8 mouse cellular contexts compared by ENCODE assay signal in genomic region chr14:78590335-78590734, GRCm38 (mm10). TPM values are rescaled to one million over a fixed set of nuclear protein-coding genes. Genes with fewer than 3 reads are reported as not detected.
DNase-seq lines count a peak whose midpoint lies in the region; ATAC-seq and TF ChIP-seq lines count a peak whose summit lies in the region.

No protein-coding gene starts in this region.

- no peak for ATAC-seq in limb, embryonic 14.5 days (ENCODE audit: low FRiP score, low read depth)

- no peaks in the 10 kb centered on the region for H3K9me3 ChIP-seq in E14TG2a.4 (ENCODE audit: low read length)
- no peaks in the 10 kb centered on the region for H3K9me3 ChIP-seq in limb, embryonic 14.5 days (ENCODE audit: control insufficient read depth, low read length)

- WGBS in limb, embryonic 14.5 days, result 9% methylated on average over 2 of the region's 2 CpGs

- no peak for TF ChIP-seq POLR2A in limb, embryonic 14.5 days (IDR thresholded peaks at IDR 0.05; ENCODE audit: borderline replicate concordance, extremely low read depth, insufficient read depth, insufficient read length)

- no peak overlapping the region for H3K27ac ChIP-seq in limb, embryonic 14.5 days (replicated peaks; ENCODE audit: low read depth, low read length)

- intact Hi-C loops in heart, postnatal 10 days (cut with DNase I), result no loop called here
- intact Hi-C loops in heart, postnatal 25 days (cut with DNase I), result no loop called here

- no peak overlapping the region for H3K9ac ChIP-seq in limb, embryonic 14.5 days (ENCODE audit: low read depth, low read length, severe bottlenecking)

- no peaks in the 10 kb centered on the region for H3K4me1 ChIP-seq in E14TG2a.4 (replicated peaks; ENCODE audit: low read depth, low read length)
- H3K4me1 ChIP-seq in limb, embryonic 14.5 days (ENCODE audit: control insufficient read depth, insufficient read depth, low read length), result no peaks in the 10 kb centered on the region

- no peak overlapping the region for H3K4me3 ChIP-seq in E14TG2a.4 (replicated peaks; ENCODE audit: low read length)
- H3K4me3 ChIP-seq in limb, embryonic 14.5 days (replicated peaks; ENCODE audit: low read length), result no peak overlapping the region

- peak; percentile 35 to 53 for DNase-seq in heart, postnatal 10 days
- DNase-seq in heart, postnatal 25 days (ENCODE audit: low spot score), result no peak
- DNase-seq in cerebellum, adult 8-10 months, result peak; percentile 26
- DNase-seq in frontal cortex, postnatal 10 days (ENCODE audit: low spot score in 2 of 2), result peak; percentile 35 to 36
- peak; percentile 56 for DNase-seq in limb, embryonic 14.5 days (ENCODE audit: low spot score)
- peak; percentile 80 for DNase-seq in retina, embryonic 14.5 days (ENCODE audit: low spot score)
- DNase-seq in gastrocnemius, adult 8-10 months (ENCODE audit: low spot score in 2 of 2), result no peak

- peaks cover 63% of the 10 kb centered on the region for H3K36me3 ChIP-seq in E14TG2a.4 (ENCODE audit: insufficient read depth, low read length)
- H3K36me3 ChIP-seq in limb, embryonic 14.5 days (ENCODE audit: control insufficient read depth, insufficient read depth, low read length), result peaks cover 18% of the 10 kb centered on the region

- no peak overlapping the region for H3K4me2 ChIP-seq in limb, embryonic 14.5 days (replicated peaks; ENCODE audit: low read depth, low read length, severe bottlenecking)

- H3K27me3 ChIP-seq in E14TG2a.4 (ENCODE audit: insufficient read depth, low read length), result no peaks in the 10 kb centered on the region
- no peaks in the 10 kb centered on the region for H3K27me3 ChIP-seq in limb, embryonic 14.5 days (ENCODE audit: control insufficient read depth, insufficient read depth, low read length)

- peak; percentile 65 for TF ChIP-seq CTCF in E14TG2a.4 (conservative IDR thresholded peaks at IDR 0.05; ENCODE audit: low read length)

RNA-seq across cellular contexts. Expression of gene Akap11, which starts 53.7 kb away (rescaled TPM):
- total RNA-seq in heart, postnatal 10 days (2021), result 10 to 100 TPM; 33.9 to 39.3 TPM
- total RNA-seq in heart, postnatal 25 days (2021), result 10 to 100 TPM; 28.8 to 34.4 TPM
- 25.0 and 26.9 TPM in 2 replicates for polyA plus RNA-seq in limb, embryonic 14.5 days (2012; rRNA removed)
- 17.9 and 19.1 TPM in 2 replicates for polyA plus RNA-seq in limb, embryonic 14.5 days (2014; fragmentation: Nextera tagmentation; extraction: Ambion mirVana)
- 10 to 100 TPM; 19.6 to 29.4 (median 23.0) TPM for total RNA-seq in gastrocnemius, adult 8-10 months (2022)

Comparison
In these comparisons a context has a peak if more than half of its experiments do, and no peak if none do; other contexts are left out.
1. DNase-seq: peak in heart, postnatal 10 days (2 of 2), cerebellum, adult 8-10 months (single experiment), frontal cortex, postnatal 10 days (2 of 2), limb, embryonic 14.5 days (single experiment) and retina, embryonic 14.5 days (single experiment); none in heart, postnatal 25 days (single experiment) and gastrocnemius, adult 8-10 months (0 of 2).